Comparison of ENCODE assay signal across 17 mouse cellular contexts in the genomic region with DNA sequence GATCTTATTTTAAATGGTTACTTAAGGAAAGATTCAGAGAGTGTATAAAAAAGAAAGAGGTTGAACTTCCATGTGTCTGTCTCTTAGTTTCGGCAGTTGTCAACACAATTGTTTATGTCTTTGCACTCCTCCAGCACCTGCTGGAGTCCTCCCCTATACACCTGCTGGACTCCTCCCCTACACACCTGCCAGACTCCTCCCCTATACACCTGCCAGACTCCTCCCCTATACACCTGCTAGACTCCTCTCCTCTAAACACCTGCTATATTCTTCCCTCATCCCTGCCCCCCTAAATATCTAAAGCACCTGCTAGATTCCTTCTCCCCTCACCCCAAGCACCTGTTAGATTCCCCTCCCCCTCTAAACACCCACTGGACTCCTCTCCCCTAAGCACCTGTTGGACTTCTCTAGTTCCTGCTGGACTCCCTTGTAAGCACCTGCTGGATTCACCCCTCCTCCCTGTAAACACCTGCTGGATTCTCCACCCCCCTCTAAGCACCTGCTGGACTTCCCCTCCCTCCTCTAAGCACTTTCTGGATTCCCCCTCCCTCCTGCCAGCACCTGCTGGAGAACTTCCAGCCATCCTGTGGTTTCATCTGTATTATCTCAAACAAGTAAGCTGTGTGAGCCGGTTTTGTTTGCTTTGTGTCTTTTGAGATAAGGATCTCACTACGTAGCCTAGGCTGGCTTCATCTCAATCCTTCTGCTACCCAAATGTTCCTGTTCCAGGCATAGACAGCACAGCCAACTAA. TPM values are rescaled to one million over a fixed set of nuclear protein-coding genes. Genes with fewer than 3 reads are reported as not detected.
A peak's percentile ranks its signal among the peaks of the same experiment; 100 is the strongest.
DNase-seq lines count a peak whose midpoint lies in the region; ATAC-seq lines count a peak whose summit lies in the region.
"Had no signal": no experiment of that assay in that cellular context is flagged by ENCODE, and none has a peak within 500 bp of the region (broad histone marks: within the 10 kb centered on the region; RNA-seq: fewer than 3 reads in every experiment).

No protein-coding gene starts in this region.

- H3K4me3 ChIP-seq in forebrain, embryonic 13.5 days, result no peak overlapping the region
- H3K4me3 ChIP-seq in forebrain, embryonic 10.5 days, result no peak overlapping the region
- H3K4me3 ChIP-seq: erythroblast, embryonic 14.5 days; gastrocnemius, adult 2 months; heart, embryonic 15.5 days; limb, embryonic 13.5 days; megakaryocyte, embryonic 14.5 days had no signal

- 61% methylated on average over 3 of the region's 3 CpGs for WGBS in forebrain, embryonic 13.5 days
- WGBS in forebrain, embryonic 10.5 days, result 73% methylated on average over 3 of the region's 3 CpGs

- peaks cover 11% of the 10 kb centered on the region; the same call in 1 of the 2 replicates for H3K4me1 ChIP-seq in forebrain, embryonic 13.5 days
- peaks cover 9% of the 10 kb centered on the region for H3K4me1 ChIP-seq in forebrain, embryonic 10.5 days
- H3K4me1 ChIP-seq: heart, embryonic 15.5 days; limb, embryonic 13.5 days had no signal

- intact Hi-C loops in left cerebral cortex, postnatal 4 days (cut with DNase I), result no loop called here
- intact Hi-C loops in left cerebral cortex, postnatal 36 days (cut with DNase I), result no loop called here

- no peak overlapping the region for H3K4me2 ChIP-seq in forebrain, embryonic 13.5 days
- H3K4me2 ChIP-seq: heart, embryonic 15.5 days; limb, embryonic 13.5 days had no signal

- no peaks in the 10 kb centered on the region for H3K36me3 ChIP-seq in forebrain, embryonic 13.5 days (ENCODE audit: poor library complexity, severe bottlenecking)
- H3K36me3 ChIP-seq in forebrain, embryonic 10.5 days (replicated peaks), result no peaks in the 10 kb centered on the region
- H3K36me3 ChIP-seq: heart, embryonic 15.5 days; limb, embryonic 13.5 days had no signal

- H3K9ac ChIP-seq in forebrain, embryonic 13.5 days, result no peak overlapping the region
- H3K9ac ChIP-seq: heart, embryonic 15.5 days; limb, embryonic 13.5 days had no signal

- no peaks in the 10 kb centered on the region for H3K9me3 ChIP-seq in forebrain, embryonic 13.5 days (replicated peaks)
- no peaks in the 10 kb centered on the region for H3K9me3 ChIP-seq in forebrain, embryonic 10.5 days
- H3K9me3 ChIP-seq: heart, embryonic 15.5 days; limb, embryonic 13.5 days had no signal

- ATAC-seq in hematopoietic stem cell, adult 5-6 weeks (replicated peaks in 1 of 2; ENCODE audit: insufficient read depth in 1 of 2, low FRiP score in 2 of 2, low TSS enrichment in 1 of 2, low read depth in 1 of 2, poor library complexity in 2 of 2, severe bottlenecking in 2 of 2), result peak; percentile 23 to 53; a peak in 2 of 4 replicates
- no peak for ATAC-seq in forebrain, embryonic 13.5 days
- ATAC-seq: CD4-positive, CD25-positive, alpha-beta regulatory T cell, adult 4 months had no signal

- peak; percentile 9 for DNase-seq in left cerebral cortex, postnatal 4 days
- no peak for DNase-seq in left cerebral cortex, postnatal 36 days (ENCODE audit: low spot score in 2 of 2)
- peak; percentile 48 for DNase-seq in lung, postnatal 25 days (ENCODE audit: low spot score)
- DNase-seq in thymus, postnatal 14 days, result peak; percentile 43
- DNase-seq in adrenal gland, postnatal 25 days, result no peak
- DNase-seq in forebrain, embryonic 10.5 days (ENCODE audit: extremely low spot score, low spot score), result no peak
- DNase-seq: cerebellum, adult 9-10 months; gastrocnemius, adult 2 months; kidney, adult 8-10 months; retina, postnatal 1 day had no signal

- H3K27me3 ChIP-seq in forebrain, embryonic 13.5 days, result no peaks in the 10 kb centered on the region
- H3K27me3 ChIP-seq in forebrain, embryonic 10.5 days (ENCODE audit: poor library complexity, severe bottlenecking), result no peaks in the 10 kb centered on the region
- H3K27me3 ChIP-seq: heart, embryonic 15.5 days; limb, embryonic 13.5 days had no signal

- no peak overlapping the region for H3K27ac ChIP-seq in forebrain, embryonic 13.5 days
- no peak overlapping the region for H3K27ac ChIP-seq in forebrain, embryonic 10.5 days
- H3K27ac ChIP-seq: gastrocnemius, adult 2 months; heart, embryonic 15.5 days; limb, embryonic 13.5 days had no signal

RNA-seq across cellular contexts. Expression of a gene that starts 10.1 kb away (rescaled TPM):
- total RNA-seq in left cerebral cortex, postnatal 4 days (2021), result 10 to 100 TPM; 11.0 to 11.9 TPM
- total RNA-seq in left cerebral cortex, postnatal 36 days (2021), result 10 to 100 TPM; 20.1 to 22.5 TPM
- 16.7 and 24.8 TPM in 2 replicates for total RNA-seq in hematopoietic stem cell, adult 5-6 weeks (2017)
- 2.2 and 2.8 TPM in 2 replicates for polyA plus RNA-seq in forebrain, embryonic 13.5 days (2015; fragmentation: Nextera tagmentation; extraction: Ambion mirVana)
- 1.6 and 2.8 TPM in 2 replicates for total RNA-seq in adrenal gland, postnatal 25 days (2021)
- polyA plus RNA-seq in forebrain, embryonic 10.5 days (2016; fragmentation: Nextera tagmentation; extraction: Ambion mirVana), result 0.91 and 1.2 TPM in 2 replicates

Comparison
In these comparisons a context has a peak if more than half of its experiments do, and no peak if none do; other contexts are left out.
1. DNase-seq: peak in left cerebral cortex, postnatal 4 days (single experiment), lung, postnatal 25 days (single experiment) and thymus, postnatal 14 days (single experiment); none in left cerebral cortex, postnatal 36 days (0 of 2), adrenal gland, postnatal 25 days (single experiment) and forebrain, embryonic 10.5 days (single experiment).